Mouse (Mus musculus): ENCODE measurements around the gene Rasd1.
"Not testable (repeated sequence)": the region's sequence is repeated elsewhere in the genome, so short reads cannot be mapped to it uniquely, and the experiment has no call there.

Rasd1 gene

DNA sequence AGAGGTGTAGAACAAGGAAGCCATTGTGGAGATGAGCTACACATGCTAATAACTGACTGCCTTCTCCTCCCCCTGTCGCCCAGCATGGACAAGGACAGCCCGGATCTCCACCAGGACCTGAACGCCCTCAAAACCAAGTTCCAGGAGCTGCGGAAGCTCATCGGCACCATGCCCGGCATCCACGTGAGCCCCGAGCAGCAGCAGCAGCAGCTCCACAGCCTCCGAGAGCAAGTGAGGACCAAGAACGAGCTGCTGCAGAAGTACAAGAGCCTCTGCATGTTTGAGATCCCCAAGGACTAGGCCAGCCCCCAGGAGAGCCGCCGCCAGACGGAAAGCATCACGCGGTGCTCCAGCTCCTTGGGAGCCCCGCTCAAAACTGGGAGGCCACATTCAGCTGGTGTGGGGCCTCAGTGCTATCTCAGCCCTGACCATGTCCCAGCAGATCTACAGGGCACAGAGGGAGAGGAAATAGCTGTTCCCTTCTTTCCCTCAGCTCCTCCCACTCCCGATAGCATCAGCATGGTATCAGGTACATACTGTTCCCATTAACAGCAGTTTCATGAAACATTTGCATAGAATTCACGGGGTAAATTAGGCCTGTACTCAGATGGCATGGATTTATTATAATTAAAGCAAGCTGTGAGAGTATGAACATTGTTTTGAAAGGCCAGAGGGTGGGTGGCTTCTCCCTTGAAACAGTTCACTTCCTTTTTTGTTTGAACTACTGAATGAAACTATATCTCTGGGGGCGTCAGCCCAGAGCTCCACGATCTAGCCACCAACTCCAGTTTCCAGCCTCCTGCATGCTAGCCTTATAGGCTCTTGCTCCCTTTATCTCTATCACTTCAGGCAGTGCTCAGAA, 4.0 kb downstream of the Rasd1 start:
- peak; percentile 11 for DNase-seq (ENCODE audit: low read depth, low spot score)

DNA sequence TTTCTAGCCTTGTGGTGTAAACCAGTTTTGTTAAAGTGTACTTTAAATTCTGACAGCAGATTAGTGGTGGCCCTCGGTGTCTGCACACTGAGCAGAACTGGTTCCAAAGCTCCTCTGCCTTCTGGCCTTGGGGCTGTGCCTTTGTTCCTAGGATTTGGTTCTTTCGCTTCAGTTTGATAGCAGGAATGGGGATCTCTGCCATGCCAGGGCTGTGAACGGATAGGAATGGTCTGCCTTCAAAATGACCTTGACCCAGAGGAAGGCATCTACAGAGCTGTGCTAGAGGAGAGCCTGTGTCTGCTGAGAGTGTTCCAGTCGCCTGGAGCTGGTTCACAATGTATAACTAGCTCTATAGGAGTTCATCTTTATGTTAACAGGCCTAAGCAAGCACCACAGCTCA, 5.3 kb downstream of the Rasd1 start:
- DNase-seq (ENCODE audit: low read depth, low spot score), result no peak

DNA sequence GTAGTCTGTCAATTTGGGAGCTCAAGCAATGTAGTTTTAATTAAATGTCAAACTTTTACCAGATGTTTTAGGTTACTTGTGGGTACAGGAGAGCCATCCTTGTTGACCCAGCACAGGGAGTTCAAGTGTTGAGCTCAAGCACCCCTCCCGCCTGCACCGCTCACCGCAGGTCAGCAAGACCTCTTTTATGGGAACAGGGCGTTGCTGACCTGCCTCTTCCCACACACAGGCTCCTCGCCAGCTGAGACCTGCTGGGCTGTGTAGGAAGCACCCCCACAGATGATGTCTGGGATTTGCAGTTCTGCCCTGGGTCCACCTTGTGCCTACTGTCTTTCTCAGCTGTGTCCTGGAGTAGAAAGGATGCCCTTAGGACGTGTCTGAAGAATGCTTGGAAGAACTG, 8.0 kb downstream of the Rasd1 start:
- DNase-seq (ENCODE audit: low read depth, low spot score), result no peak

DNA sequence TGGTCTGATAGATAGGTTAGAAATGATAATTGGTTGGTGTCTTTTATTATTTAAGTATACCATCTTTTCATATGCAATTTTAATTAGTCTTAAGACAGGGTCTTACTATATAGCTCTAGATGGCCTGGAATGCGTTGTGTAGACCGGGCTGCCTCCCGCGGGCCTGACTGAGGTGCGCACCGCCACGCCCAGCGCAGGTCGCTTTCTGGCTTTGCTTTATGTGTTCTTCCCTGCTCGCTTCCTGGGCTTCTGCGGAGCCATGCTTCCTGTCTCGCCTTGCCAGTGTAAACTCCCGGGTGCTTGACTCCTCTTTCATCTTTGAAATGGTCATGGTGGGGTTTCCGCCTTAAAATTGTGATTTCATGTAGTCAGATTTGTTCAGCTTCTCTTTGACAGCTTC, 11.9 kb downstream of the Rasd1 start:
- DNase-seq (ENCODE audit: low read depth, low spot score), result no peak

DNA sequence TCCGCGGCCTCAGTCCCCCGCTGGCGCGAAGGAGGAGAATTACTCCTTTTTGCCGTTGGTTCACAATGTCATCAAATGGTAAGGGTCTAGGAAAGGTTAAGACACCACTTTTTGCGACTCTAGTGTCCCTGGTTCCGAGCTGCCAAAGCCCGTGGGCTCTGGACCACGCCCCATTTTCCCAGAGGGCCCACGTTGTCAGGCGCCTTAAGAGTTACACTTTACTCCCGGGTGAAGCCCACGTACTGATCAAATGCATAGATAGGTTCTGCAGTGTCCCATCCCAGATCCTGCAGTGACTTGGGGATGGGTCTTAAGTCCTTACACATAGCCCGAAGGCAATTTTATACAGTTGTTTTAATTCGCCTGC, 16.4 kb downstream of the Rasd1 start:
- DNase-seq (ENCODE audit: low read depth, low spot score), result no peak

DNA sequence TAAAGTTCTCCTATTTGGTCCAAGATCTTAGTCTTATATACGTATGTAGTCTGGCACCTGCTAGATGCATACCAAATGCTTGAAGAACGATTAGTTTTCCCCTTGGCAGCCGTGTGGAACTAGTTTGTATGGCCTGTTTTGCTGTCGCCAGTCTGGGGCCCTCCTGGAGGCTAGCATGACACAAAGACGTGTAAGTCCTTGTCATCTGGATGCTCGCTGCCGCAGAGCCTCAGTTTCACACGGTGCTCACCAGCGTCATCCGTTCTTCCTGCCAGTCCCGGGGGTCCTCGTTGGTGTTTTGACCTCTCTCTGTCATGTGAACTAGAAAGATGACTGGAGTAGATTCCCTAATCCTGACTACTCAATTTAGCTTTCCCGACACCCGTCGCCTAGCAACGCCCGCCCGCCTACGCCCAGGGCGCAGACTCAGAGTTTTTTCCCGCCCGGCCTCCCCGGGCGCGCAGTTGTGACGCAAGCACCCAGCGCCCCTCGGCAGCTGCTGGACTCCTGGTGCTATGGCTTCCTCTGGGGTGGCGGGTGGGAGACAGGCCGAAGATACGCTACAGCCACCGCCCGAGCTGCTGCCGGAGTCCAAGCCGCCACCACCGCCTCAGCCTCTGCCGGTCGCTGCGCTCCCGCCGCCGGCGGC, 16.9 kb downstream of the Rasd1 start, which contains the start of gene Med9:
Gene Med9 (plus strand): TSS at position 455 of the 649 bp plus-strand sequence.
- DNase-seq (ENCODE audit: low read depth, low spot score), result peak; percentile 91

DNA sequence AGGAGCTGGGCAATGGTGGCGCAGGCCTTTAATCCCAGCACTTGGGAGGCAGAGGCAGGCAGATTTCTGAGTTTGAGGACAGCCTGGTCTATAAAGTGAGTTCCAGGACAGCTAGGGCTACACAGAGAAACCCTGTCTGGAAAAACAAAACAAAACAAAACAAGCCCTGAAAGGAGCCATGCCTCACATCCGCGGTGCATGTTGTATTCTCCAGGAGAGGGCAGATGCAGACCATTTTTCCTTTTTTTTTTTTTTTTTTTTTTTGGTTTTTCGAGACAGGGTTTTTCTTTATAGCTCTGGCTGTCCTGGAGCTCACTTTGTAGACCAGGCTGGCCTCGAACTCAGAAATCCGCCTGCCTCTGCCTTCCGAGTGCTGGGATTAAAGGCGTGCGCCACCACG, 19.9 kb downstream of the Rasd1 start:
- not testable (repeated sequence) for DNase-seq (ENCODE audit: low read depth, low spot score)

DNA sequence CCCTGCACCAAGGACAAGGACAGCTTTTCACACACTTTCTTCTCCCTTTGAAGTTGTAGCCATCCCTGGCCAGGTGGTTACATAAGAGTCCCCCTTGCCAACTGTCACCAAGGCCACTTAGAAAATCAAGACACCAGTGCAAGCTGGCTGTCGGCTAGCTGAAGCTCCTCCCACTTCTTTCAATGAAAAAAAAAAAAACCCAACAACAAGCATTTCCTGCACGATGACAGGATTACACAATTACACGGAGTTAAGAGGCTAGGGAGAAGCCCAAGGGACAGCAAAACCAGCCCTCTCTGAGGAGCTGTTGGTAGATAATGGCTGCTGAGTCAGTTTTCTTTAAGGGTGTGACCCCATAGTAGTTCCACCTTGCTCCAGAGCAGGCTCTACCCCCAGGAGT, 23.4 kb downstream of the Rasd1 start:
- peak; percentile 17 for DNase-seq (ENCODE audit: low read depth, low spot score)

DNA sequence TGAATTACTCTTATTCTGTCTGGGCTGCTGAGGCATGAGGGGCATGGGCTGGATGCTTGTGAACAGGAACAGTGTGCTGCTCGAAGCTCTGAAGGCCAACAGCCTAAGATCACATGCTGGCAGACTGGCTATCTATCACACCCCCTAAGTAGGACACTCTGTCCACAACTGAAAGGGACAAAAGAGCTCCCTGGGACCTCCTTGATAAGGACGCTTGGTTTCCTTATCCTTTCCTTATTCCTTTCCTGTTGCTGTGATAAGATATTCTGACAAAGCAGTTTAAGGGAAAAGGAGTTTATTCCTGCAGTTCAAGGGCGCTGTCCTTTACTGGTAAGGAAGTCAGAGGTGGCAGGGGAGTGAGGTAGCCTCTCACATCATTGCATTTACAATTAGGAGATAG, 24.1 kb downstream of the Rasd1 start:
- DNase-seq (ENCODE audit: low read depth, low spot score), result no peak

DNA sequence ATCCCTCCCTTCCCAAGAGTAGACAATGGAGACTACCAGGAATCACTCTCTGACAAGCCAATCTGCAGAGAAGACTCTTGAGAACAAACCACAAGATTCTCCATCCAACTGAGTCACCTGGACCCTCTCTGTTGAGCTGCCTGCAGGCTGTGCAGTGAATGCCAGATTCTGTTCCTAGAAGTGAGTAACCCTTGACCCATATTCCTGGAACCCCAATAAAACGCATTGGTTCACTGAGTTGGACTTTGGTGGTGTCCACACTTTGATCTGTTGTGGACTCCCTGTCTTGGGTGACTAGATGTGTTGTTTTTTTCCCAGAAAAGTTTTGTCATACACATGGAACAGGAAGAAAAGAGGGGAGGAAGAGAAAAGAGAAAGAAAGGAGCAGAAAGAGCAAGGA, 24.9 kb downstream of the Rasd1 start:
- DNase-seq (ENCODE audit: low read depth, low spot score), result no peak

DNA sequence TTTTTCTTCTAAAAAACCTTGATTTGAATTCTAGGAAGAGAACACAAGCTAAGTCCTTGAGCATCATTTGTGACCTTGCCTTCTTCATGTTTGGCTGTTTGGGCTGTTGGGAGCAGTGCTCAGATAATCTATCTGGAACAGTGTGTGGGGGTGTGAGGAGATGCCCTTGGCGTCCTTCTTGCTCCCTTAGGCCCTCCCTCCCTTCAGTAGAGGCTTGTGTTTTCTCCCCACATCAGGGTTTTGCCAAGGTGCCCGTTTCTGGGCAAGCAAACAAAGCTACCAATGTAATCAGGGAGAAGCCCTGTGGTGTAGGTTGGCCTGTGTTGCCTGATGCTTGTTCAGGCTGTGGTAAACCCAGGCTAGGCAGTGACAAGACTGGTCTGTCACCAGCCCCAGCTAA, 27.1 kb downstream of the Rasd1 start:
- no peak for DNase-seq (ENCODE audit: low read depth, low spot score)

DNA sequence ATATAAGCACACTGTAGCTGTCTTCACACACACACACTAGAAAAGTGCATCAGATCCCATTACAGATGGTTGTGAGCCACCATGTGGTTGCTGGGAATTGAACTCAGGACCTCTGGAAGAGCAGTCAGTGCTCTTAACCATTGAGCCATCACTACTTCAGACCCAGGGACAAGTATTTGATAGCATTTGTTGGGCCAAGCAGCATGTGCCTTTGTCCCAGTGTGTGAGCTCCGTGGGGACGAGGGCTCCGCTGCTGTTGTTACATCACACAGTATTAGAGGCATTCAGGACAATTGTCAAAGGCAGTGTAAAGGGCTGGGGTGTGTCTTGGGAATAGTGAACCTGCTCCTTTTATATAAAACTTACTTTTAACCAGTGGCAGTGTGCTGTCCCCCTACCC, 27.7 kb downstream of the Rasd1 start:
- DNase-seq (ENCODE audit: low read depth, low spot score), result no peak

DNA sequence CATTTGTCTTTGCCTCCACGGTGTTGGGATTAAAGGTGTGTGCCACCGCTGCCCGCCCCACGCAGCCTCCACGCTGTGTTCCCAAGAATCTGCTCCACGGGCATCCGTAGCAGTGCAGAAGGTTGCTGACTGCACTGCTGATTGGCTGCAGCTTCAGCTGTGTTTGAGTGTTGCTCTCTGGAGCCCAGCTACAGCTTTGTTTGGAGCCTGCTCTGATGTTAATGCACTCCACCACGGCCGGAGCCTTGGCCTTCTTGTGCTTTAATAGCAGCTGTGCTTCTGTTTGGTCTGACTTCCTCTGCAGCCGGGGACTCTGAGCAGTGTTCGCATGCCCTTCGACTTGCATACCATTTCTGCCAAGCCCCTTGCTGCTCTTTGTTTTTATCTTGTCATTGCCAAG, 30.8 kb downstream of the Rasd1 start:
- no peak for DNase-seq (ENCODE audit: low read depth, low spot score)

DNA sequence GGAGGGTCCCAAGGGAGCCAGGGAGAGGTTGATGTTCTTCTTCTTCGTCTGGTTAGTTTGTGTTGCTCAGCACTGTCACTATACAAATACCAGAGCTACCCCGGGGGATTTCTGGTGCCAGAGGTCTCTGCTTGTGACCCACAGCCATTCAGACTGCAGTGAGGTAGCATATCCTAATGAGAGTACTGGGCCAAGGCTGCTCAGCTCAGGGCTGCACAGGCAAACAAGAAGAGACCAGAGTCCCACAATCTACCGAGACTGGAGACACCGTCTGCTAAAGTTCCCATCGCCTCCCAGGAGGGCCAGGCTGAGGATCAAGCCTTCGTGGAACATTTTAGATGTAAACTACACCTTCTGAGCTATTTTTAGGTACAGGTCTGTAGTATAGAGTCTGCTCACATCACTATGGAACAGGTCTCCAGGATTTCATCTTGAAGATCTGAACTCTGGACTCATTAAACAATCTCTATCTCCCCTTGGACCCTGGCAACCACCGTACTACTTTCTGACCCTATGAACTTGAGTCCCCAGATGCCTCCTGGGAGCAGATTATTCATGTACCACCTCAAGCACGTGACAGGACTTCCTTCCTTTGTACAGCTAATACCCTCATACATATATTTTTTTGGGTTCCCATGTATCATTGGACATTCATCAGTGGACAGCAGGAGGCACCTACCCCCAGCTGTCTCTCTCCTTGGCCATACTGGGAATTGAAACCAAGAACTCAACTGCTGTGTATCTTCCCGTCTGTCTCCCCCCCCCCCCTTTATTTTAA, 32.0 kb downstream of the Rasd1 start:
- no peak for DNase-seq (ENCODE audit: low read depth, low spot score)

DNA sequence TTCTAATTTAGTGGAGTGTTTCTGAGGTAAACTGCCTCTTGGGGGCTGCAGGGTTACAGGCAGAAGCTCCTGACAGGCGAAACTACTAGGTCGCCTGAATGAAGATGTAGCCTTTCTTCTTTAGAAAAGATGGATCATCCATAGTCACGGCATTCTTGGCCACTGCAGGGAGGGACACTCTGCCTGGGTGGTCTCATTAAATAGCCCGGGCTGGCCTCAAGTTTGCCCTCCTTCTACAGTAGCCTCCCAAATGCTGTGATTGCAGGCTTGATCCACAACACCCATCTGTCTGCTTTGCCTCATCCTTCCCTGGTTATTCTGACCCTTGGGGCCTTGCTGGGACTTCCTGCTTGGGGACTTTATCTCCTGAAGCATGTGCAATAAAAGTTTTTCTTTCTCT, 34.7 kb downstream of the Rasd1 start:
- no peak for DNase-seq (ENCODE audit: low read depth, low spot score)

DNA sequence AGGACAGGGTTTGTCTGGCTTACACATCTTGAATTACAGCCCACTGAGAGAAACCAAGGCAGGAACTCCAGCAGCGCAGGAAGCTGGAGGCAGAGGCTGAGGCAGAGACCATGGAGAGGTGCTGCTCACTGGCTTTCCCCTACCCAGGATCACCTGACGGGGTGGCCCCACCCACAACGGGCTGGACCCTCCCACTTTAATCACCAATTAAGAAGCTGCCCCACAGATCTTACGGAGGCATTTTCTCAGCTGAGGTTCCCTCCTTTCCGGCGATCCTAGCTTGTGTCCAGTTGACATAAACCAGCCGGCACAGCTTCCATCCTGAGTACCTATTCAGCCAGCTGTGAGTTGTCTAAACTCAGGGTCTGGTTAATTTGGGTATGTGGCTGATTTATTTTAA, 43.5 kb downstream of the Rasd1 start:
- peak; percentile 16 for DNase-seq (ENCODE audit: low read depth, low spot score)

DNA sequence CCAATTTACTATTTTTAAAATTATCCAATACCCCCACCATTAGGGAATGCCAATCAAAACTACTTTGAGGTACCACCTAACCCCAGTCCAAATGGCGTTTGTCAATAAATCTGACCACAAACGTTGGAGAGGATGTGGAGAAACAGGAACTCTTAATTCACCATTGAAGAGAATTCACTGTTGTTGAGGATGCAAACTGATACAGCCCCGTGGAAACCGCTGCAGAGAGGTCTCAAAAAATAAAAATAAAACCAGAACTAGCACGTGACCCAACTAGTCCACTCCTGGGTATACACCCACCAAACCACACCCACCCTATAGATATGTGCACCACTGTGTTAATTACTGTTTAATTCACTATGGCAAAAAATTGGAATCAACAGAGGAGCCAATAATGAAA, 44.4 kb downstream of the Rasd1 start:
- DNase-seq (ENCODE audit: low read depth, low spot score), result no peak

DNA sequence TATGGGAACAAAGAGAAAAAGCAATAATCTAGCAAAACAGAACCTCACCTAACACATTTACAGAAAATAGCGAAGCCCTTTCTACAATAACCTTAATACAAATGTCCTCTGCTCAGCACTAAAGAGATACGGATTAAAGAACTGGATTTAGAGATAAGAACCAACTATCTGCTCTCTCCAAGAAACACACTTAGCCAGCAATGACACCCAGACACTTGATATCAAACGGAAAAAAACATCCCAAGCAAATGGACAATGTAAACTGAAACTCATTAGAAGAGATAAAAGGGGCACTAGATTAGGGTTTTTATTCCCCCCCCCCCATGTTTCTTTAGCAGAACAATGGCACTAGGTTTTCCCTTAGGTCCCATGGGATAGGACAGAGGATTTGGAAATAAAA, 45.3 kb downstream of the Rasd1 start:
- DNase-seq (ENCODE audit: low read depth, low spot score), result no peak

DNA sequence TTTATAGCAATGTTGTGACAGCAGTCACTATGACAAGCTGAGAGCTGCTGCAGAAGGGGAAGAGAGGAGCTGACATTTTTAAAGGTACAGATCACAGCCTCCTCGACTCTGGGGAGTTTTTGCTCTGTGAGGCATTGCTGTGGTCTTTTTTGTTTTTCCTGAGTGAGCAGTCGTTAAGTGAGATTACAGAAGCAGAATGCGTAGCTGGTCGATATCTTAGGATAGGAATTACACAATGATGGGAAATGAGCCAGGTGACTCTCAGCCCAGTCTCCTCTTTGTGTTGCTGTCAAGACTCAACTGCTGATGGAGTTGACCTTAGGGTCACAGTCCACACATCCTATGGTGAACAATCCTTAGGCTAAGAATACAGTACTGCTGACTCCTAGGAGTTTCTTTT, 46.7 kb downstream of the Rasd1 start:
- no peak for DNase-seq (ENCODE audit: low read depth, low spot score)

DNA sequence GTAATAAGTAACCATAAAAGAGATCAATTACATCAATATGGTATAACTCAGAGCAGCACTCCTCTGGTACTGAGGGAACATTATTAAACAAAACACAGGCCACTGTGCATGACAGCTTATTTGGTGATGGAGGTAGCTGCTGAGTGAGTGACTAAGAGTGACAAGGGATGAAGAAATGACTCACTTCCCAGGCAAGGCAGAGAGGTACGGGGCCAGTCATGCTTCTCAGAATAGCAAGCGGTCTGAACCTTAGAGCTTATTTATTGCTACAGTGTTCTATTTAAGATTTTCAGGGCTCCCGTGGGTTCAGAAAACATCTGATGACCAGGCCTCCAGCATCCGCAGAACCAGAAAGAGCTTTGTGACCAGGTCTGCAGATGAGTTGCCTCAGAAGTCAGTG, 51.0 kb downstream of the Rasd1 start:
- DNase-seq (ENCODE audit: low read depth, low spot score), result no peak

Data from A20 (cell line).